Mouse (Mus musculus) limb, embryonic 12.5 days (tissue): ENCODE data around the gene Gm20489. TPM values are rescaled to one million over a fixed set of nuclear protein-coding genes. Genes with fewer than 3 reads are reported as not detected.
A peak's percentile ranks its signal among the peaks of the same experiment; 100 is the strongest.

Experiments used
- ATAC-seq: fragments of 200-750 bp; cut with Nextera tagmentation; 2 replicates; pipeline ENCODE4 v1.8.0; 2017; ENCODE audit warnings: low read depth, moderate TSS enrichment; ENCODE audit not compliant: insufficient number of reproducible peaks, insufficient read depth, low FRiP score, low TSS enrichment
- H3K27ac ChIP-seq: fragments of 300-500 bp; sonication (generic); 2 replicates; pipeline ENCODE4 v1.5.1; 2016; ENCODE audit warnings: mild to moderate bottlenecking, moderate library complexity
- H3K27me3 ChIP-seq: fragments of 300-500 bp; sonication (generic); 2 replicates; pipeline ENCODE4 v1.6.1; 2016; ENCODE audit warnings: mild to moderate bottlenecking, moderate library complexity
- H3K36me3 ChIP-seq: fragments of 300-500 bp; sonication (generic); 2 replicates; pipeline ENCODE4 v1.6.1; 2016; ENCODE audit warnings: mild to moderate bottlenecking, moderate library complexity
- H3K4me1 ChIP-seq: fragments of 300-500 bp; sonication (generic); replicated peaks from 2 replicates; pipeline ENCODE4 v1.6.1; 2016
- H3K4me2 ChIP-seq: fragments of 300-500 bp; sonication (generic); 2 replicates; pipeline ENCODE4 v1.6.1; 2016; ENCODE audit warnings: mild to moderate bottlenecking, moderate library complexity
- H3K4me3 ChIP-seq: fragments of 300-500 bp; sonication (generic); replicated peaks from 2 replicates; pipeline ENCODE4 v1.5.1; 2016; ENCODE audit warnings: mild to moderate bottlenecking
- H3K9ac ChIP-seq: fragments of 300-500 bp; sonication (generic); replicated peaks from 2 replicates; pipeline ENCODE4 v1.6.1; 2016; ENCODE audit warnings: mild to moderate bottlenecking, moderate library complexity
- H3K9me3 ChIP-seq: fragments of 300-500 bp; sonication (generic); 2 replicates; pipeline ENCODE4 v1.6.1; 2016; ENCODE audit warnings: mild to moderate bottlenecking, moderate library complexity
- WGBS: fragments of 180-500 bp; shearing (Covaris S2); methylation state at CpG from one replicate; pipeline ENCODE4 v1.1.7; 2016; 5-methylcytosine and 5-hydroxymethylcytosine counted together
- polyA plus RNA-seq: library from polyadenylated mRNA; unstranded; fragments of >200 nt; fragmentation: Nextera tagmentation; extraction: Ambion mirVana; gene quantifications from 2 replicates; pipeline ENCODE4 v1.2.1, GENCODE M21; 2016

Gm20489 gene
- not detected in 2 replicates for polyA plus RNA-seq

GRCm38 (mm10) chrX:101268755-101269124, at the start of gene Gm20489:
Gene Gm20489, minus strand, starts transcription at chrX:101269023.
- H3K9ac ChIP-seq, result no peak within 1 kb of the TSS
- H3K27me3 ChIP-seq, result peaks cover 32% of the 10 kb centered on the region
- H3K4me1 ChIP-seq, result peaks cover 7% of the 10 kb centered on the region; the same call in 1 of the 2 replicates
- no peak within 1 kb of the TSS for H3K4me2 ChIP-seq
- no peak within 1 kb of the TSS for H3K27ac ChIP-seq
- H3K9me3 ChIP-seq, result no peaks in the 10 kb centered on the region
- no peak for ATAC-seq
- WGBS, result 42% methylated on average over 3 of the region's 3 CpGs
- no peak within 1 kb of the TSS for H3K4me3 ChIP-seq
- H3K36me3 ChIP-seq, result no peaks in the 10 kb centered on the region

- peaks cover 34% of the 10 kb centered on the region for H3K27me3 ChIP-seq
- no peak overlapping the region for H3K27ac ChIP-seq
- H3K9ac ChIP-seq, result no peak overlapping the region
- no peaks in the 10 kb centered on the region for H3K4me1 ChIP-seq
- H3K9me3 ChIP-seq, result no peaks in the 10 kb centered on the region
- ATAC-seq, result no peak
- H3K36me3 ChIP-seq, result peaks cover 21% of the 10 kb centered on the region; the same call in 1 of the 2 replicates
- no peak overlapping the region for H3K4me2 ChIP-seq
- 48% methylated on average over 6 of the region's 6 CpGs for WGBS
- H3K4me3 ChIP-seq, result no peak overlapping the region
Measured at GRCm38 (mm10) chrX:101313625-101314359, 45.0 kb upstream of the Gm20489 start.

- H3K27ac ChIP-seq, result no peak overlapping the region
- peaks cover 10% of the 10 kb centered on the region; the same call in 1 of the 2 replicates for H3K36me3 ChIP-seq
- H3K9me3 ChIP-seq, result no peaks in the 10 kb centered on the region
- H3K4me3 ChIP-seq, result no peak overlapping the region
- 87% methylated on average over 5 of the region's 5 CpGs for WGBS
- H3K27me3 ChIP-seq, result peaks cover 42% of the 10 kb centered on the region
- no peaks in the 10 kb centered on the region for H3K4me1 ChIP-seq
- H3K9ac ChIP-seq, result no peak overlapping the region
- no peak overlapping the region for H3K4me2 ChIP-seq
- ATAC-seq, result no peak
Measured at GRCm38 (mm10) chrX:101309299-101309698, 40.5 kb upstream of the Gm20489 start.

GRCm38 (mm10) chrX:101304646-101305045, 35.8 kb upstream of the Gm20489 start:
- H3K4me1 ChIP-seq, result peaks cover 24% of the 10 kb centered on the region
- no peak overlapping the region for H3K4me3 ChIP-seq

GRCm38 (mm10) chrX:101301654-101302053, 32.8 kb upstream of the Gm20489 start:
- ATAC-seq, result no peak
- Histone ChIP-seq H3K27me3 (peaks cover 42% of the 10 kb centered on the region), H3K27ac (no peak overlapping the region), H3K4me3 (no peak overlapping the region), H3K4me2 (peak overlapping the region; percentile 56), H3K9ac (no peak overlapping the region), H3K4me1 (peaks cover 24% of the 10 kb centered on the region), H3K9me3 (no peaks in the 10 kb centered on the region), H3K36me3 (peaks cover 10% of the 10 kb centered on the region)
- WGBS, result 76% methylated on average over 9 of the region's 9 CpGs

More at GRCm38 (mm10) chrX:101304646-101305045, 35.8 kb upstream of the Gm20489 start:
- no peak overlapping the region for H3K9ac ChIP-seq
- no peaks in the 10 kb centered on the region for H3K9me3 ChIP-seq
- no peak for ATAC-seq
- peaks cover 44% of the 10 kb centered on the region for H3K27me3 ChIP-seq
- no peaks in the 10 kb centered on the region for H3K36me3 ChIP-seq
- no peak overlapping the region for H3K4me2 ChIP-seq
- H3K27ac ChIP-seq, result no peak overlapping the region
- WGBS, result 57% methylated on average over 2 of the region's 2 CpGs

- Histone ChIP-seq H3K9me3 (no peaks in the 10 kb centered on the region), H3K9ac (peak overlapping the region; percentile 28; the same call in 1 of the 2 replicates), H3K4me3 (peak overlapping the region; percentile 47), H3K4me1 (peaks cover 24% of the 10 kb centered on the region), H3K4me2 (peak overlapping the region; percentile 56), H3K27ac (peak overlapping the region; percentile 77), H3K36me3 (peaks cover 21% of the 10 kb centered on the region), H3K27me3 (peaks cover 44% of the 10 kb centered on the region)
- 32% methylated on average over 13 of the region's 13 CpGs for WGBS
- peak; percentile 35 for ATAC-seq
Measured at GRCm38 (mm10) chrX:101300427-101301030, 31.7 kb upstream of the Gm20489 start.

- H3K9me3 ChIP-seq, result no peaks in the 10 kb centered on the region
- H3K27ac ChIP-seq, result peak overlapping the region; percentile 77
- WGBS, result 22% methylated on average over 12 of the region's 13 CpGs
- ATAC-seq, result peak; percentile 71
- H3K9ac ChIP-seq, result peak overlapping the region; percentile 50
- H3K4me1 ChIP-seq, result peaks cover 24% of the 10 kb centered on the region
- H3K4me3 ChIP-seq, result peak overlapping the region; percentile 47
- H3K4me2 ChIP-seq, result peak overlapping the region; percentile 56
- peaks cover 44% of the 10 kb centered on the region for H3K27me3 ChIP-seq
- H3K36me3 ChIP-seq, result peaks cover 28% of the 10 kb centered on the region
Measured at GRCm38 (mm10) chrX:101299473-101300426, 30.9 kb upstream of the Gm20489 start.

- no peak for ATAC-seq
Measured at GRCm38 (mm10) chrX:101299055-101299454, 30.2 kb upstream of the Gm20489 start, which contains the start of gene Nlgn3. Gene Nlgn3, plus strand, starts transcription at chrX:101299168.

GRCm38 (mm10) chrX:101290111-101290510, 21.3 kb upstream of the Gm20489 start:
- WGBS, result 89% methylated on average over 10 of the region's 10 CpGs
- Histone ChIP-seq H3K27ac (no peak overlapping the region), H3K9ac (no peak overlapping the region), H3K4me2 (no peak overlapping the region), H3K27me3 (peaks cover 57% of the 10 kb centered on the region), H3K4me3 (no peak overlapping the region), H3K9me3 (no peaks in the 10 kb centered on the region), H3K36me3 (peaks cover 90% of the 10 kb centered on the region), H3K4me1 (no peaks in the 10 kb centered on the region)
- ATAC-seq, result no peak

More at GRCm38 (mm10) chrX:101299055-101299454, 30.2 kb upstream of the Gm20489 start, which contains the start of gene Nlgn3:
- peaks cover 22% of the 10 kb centered on the region for H3K4me1 ChIP-seq
- no peaks in the 10 kb centered on the region for H3K9me3 ChIP-seq
- H3K4me2 ChIP-seq, result peak within 1 kb of the TSS; percentile 56
- peaks cover 35% of the 10 kb centered on the region for H3K36me3 ChIP-seq
- H3K9ac ChIP-seq, result peak within 1 kb of the TSS; percentile 50
- 35% methylated on average over 14 of the region's 24 CpGs for WGBS
- H3K27ac ChIP-seq, result peak within 1 kb of the TSS; percentile 70
- peak within 1 kb of the TSS; percentile 47 for H3K4me3 ChIP-seq
- H3K27me3 ChIP-seq, result peaks cover 41% of the 10 kb centered on the region

- Histone ChIP-seq H3K9me3 (no peaks in the 10 kb centered on the region), H3K27ac (no peak overlapping the region), H3K4me3 (no peak overlapping the region), H3K4me1 (no peaks in the 10 kb centered on the region), H3K4me2 (no peak overlapping the region), H3K27me3 (peaks cover 57% of the 10 kb centered on the region), H3K9ac (no peak overlapping the region), H3K36me3 (peaks cover 90% of the 10 kb centered on the region)
- ATAC-seq, result no peak
- WGBS, result 92% methylated on average over 7 of the region's 7 CpGs
Measured at GRCm38 (mm10) chrX:101289037-101289436, 20.2 kb upstream of the Gm20489 start.
